Mouse (Mus musculus) skeletal muscle tissue, adult 2 months (tissue): ENCODE results near the gene Pds5b.
A peak's percentile ranks its signal among the peaks of the same experiment; 100 is the strongest.
"Not testable (repeated sequence)": the region's sequence is repeated elsewhere in the genome, so short reads cannot be mapped to it uniquely, and the experiment has no call there.

ENCODE experiments used
- DNase-seq: peaks from one replicate; pipeline ENCODE4 v3.0.0-alpha.2; 2012; ENCODE audit warnings: low read depth, low spot score

Pds5b gene

GRCm38 (mm10) chr5:150673153-150673835, at the start of gene Pds5b:
TSS of gene Pds5b (plus strand) at chr5:150673739.
- peak; percentile 98 for DNase-seq

DNA sequence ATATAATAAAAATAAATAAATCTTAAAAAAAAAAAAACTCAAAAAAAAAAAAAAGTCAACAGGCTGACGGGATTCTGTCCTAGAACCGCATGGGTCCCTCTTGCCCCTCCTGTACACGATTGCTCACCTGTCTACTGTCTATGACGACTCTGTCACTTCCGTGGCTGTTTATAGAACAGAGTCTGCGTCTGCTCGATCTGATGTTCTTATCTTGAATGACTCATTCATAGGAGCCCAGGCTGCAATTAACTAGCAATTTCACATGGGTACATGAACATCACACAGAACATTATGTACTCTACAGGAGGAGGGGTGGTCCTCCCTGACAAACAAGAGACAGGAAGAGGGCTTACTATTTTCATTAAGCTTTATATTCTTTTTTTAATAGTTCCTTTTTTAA, 48.0 kb upstream of the Pds5b start:
- no peak for DNase-seq

GRCm38 (mm10) chr5:150629272-150629671, 44.3 kb upstream of the Pds5b start:
- DNase-seq = no peak

DNA sequence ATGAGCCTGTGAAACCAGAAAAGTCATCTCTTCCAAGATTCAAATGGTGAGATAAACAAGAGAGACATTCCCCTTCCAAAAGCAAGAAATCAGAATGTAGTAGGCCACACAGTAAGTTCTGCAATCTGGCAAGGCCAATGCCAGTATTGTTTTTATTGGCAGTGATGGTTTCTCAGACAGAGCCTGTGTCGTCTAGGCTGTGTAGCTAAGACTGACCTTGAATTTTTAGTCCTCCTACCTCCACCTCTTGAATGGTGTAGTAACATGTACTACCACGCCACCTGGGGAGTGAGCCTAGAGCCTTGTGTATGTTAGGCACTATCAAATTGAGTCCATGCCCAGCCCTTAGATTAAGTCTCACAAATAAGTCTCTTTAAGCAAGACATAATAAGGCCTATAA, 43.8 kb upstream of the Pds5b start:
- DNase-seq = no peak

DNA sequence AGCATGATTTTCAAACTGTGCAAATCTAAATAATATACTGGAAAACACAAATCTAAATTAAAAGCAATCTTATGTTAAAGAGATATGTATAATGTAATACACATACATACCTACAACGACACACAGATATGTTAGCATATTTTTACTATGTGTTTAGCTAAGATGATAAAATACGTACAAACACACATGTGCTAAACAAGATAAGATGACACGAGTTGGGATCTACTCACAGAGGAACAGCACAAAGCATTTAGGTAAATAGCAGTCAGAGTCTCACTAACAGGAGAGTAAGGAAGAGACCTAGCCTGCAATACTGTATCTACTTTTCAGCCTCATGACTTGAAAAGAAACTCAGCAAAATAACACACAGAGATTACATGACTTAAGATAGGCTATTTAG, 32.1 kb upstream of the Pds5b start:
- DNase-seq = no peak

DNA sequence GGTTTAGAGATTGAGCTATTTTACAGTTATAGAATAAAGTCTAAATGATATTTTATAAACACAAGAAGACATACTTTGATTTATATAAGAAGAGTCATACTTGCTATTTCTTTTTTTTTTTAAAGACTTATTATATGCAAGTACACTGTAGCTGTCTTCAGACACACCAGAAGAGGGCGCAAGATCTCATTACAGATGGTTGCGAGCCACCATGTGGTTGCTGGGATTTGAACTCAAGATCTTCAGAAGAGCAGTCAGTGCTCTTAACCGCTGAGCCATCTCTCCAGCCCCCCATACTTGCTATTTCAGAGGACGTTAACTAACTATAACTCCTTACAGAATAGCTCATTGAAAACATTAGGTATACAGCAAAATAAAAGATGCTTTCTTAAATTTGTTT, 30.1 kb upstream of the Pds5b start:
- DNase-seq = not testable (repeated sequence)

DNA sequence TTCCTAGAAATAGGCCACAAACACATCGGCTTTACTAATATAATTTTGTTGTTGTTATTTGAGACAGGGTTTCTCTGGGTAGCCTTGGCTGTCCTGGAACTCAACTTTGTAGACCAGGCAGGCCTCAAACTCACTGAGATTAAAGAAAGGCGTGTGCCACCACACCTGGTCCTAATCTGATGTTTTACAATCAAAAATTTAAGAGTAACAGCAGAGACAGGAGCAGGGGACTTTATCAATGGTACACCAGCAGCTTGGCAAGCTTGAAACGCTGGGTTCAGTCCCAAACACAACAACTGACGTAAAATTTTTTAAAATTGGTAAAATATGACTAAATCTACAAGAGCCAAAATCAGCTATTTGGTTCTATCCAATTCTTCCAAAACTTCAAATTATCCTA, 28.6 kb upstream of the Pds5b start:
- DNase-seq = no peak

DNA sequence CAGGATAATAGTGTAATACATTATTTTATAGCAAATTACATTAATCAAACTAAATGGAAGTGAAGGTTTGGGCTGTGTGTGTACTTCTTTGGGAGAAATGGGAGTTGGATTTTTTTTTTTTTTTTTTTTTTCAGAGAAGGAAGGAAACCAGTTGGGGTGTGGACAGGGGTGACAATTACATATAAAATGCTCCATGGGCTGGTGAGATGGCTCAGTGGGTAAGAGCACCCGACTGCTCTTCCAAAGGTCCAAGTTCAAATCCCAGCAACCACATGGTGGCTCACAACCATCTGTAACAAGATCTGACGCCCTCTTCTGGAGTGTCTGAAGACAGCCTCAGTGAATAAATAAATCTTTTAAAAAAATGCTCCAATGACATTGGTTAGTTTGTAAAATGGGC, 21.0 kb upstream of the Pds5b start:
- DNase-seq = no peak

GRCm38 (mm10) chr5:150654548-150654947, 19.0 kb upstream of the Pds5b start:
- DNase-seq = no peak

GRCm38 (mm10) chr5:150659425-150659824, 14.1 kb upstream of the Pds5b start:
- DNase-seq = not testable (repeated sequence)

GRCm38 (mm10) chr5:150660296-150660695, 13.2 kb upstream of the Pds5b start:
- not testable (repeated sequence) for DNase-seq

DNA sequence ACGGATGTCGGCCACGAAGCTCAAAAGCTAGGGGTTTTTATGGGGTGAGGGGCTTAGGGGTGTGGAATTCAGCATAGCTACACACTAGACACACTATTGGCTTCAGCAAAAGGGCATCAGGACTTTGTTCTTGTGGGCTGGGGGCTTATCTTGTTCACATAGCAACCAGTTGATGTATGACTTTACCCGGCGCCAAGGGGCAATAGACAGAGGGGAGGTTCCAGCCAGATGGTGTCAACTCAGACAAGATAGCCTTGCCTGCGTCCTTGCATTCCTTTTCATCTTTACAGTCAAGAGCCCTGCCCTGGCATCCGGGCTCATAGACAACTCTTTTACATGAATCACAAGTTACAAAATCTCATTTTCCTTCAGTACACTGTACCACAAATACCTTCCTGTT, 9.6 kb upstream of the Pds5b start:
- not testable (repeated sequence) for DNase-seq

GRCm38 (mm10) chr5:150664794-150665131, 8.8 kb upstream of the Pds5b start:
- no peak for DNase-seq

GRCm38 (mm10) chr5:150665132-150665954, 8.2 kb upstream of the Pds5b start:
- peak; percentile 98 for DNase-seq

DNA sequence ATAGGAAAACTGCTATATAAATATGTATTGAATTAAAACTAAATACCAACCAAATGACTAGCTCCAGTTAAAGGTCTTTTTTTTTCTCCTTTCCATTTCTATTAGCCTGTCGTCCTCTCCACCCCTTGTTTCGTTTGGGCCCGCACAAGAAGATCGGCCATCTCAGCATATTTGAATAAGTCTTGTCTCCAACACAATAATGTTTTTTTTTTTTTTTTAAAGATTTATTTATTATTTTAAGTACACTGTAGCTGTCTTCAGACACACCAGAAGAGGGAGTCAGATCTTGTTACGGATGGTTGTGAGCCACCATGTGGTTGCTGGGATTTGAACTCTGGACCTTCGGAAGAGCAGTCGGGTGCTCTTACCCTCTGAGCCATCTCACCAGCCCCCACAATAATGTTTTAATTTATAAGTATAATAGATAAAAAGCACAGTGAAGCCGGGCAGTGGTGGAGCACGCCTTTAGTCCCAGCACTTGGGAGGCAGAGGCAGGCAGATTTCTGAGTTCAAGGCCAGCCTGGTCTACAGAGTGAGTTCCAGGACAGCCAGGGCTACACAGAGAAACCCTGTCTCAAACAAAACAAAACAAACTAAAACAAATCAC, 7.3 kb upstream of the Pds5b start, which contains the start of gene N4bp2l2:
Gene N4bp2l2, minus strand, starts transcription at position 51 of the 607 bp plus-strand sequence.
- DNase-seq = not testable (repeated sequence)

GRCm38 (mm10) chr5:150668731-150669130, 4.8 kb upstream of the Pds5b start:
- no peak for DNase-seq

DNA sequence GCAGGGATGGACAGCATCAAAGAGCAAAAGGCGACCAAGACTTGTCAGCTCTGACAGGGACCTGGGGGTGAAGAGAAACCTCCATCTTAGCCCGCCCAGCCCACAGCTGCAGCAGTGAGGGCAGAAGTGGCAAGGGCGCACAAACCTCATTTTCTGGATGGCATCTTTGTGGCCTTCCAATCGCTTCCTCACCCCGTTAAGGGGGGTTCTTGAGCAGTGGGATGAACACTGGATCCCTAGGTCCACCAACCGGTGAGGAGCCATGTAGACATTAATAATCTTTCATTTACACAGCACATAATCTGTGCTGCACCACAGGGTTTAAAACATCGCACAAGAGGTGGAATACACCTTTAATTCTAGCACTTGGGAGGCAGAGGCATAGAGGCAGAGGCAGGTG, 1.2 kb upstream of the Pds5b start:
- no peak for DNase-seq

- DNase-seq = no peak
Measured at GRCm38 (mm10) chr5:150673880-150674621, 512 bp downstream of the Pds5b start.

GRCm38 (mm10) chr5:150674866-150675265, 1.3 kb downstream of the Pds5b start:
- DNase-seq = no peak

- not testable (repeated sequence) for DNase-seq
Measured at GRCm38 (mm10) chr5:150682862-150683261, 9.3 kb downstream of the Pds5b start.

DNA sequence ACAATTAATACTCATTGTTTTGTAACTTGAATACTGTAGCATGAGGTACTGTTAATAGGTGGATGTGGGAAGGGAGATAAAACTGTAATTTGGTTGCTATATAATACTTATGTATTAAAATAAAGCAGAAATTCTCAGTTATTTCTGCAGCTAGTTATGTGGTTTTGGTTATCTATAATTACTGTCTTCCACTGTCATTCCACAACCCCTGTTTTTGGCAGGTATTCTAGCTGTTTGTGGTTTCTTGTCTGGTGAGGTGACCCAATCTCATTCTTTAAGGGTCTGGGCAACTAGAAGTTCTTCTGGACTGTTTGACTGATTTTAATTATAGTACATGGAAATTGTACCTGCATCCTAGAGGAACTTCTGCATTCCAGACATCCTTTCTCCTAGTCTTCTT, 17.1 kb downstream of the Pds5b start:
- no peak for DNase-seq

DNA sequence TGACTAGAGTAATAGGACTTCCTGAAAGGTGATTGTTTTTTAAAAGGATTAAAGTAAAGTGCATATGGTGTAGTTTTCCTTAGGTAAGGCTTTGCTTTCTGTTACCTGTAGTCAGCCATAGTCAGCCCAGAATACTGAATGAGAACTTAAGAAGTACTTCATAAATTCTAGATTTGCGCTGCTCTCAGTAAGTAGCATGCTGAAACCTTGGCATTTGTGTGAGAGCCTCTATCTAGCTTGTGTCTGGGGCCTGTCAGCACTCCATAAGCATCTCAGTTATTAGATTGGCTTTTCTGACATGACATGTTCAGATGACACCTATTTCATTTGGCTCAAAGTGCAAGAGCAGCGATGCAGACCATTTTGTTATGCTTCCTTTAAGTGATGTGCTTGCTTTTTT, 19.7 kb downstream of the Pds5b start:
- DNase-seq = no peak
